Mouse (Mus musculus) midbrain, embryonic 10.5 days (tissue): ENCODE data around the gene Csf3r. TPM values are rescaled to one million over a fixed set of nuclear protein-coding genes. Genes with fewer than 3 reads are reported as not detected.

Source experiments
- DNase-seq: peaks from one replicate; pipeline ENCODE4 v3.0.0-alpha.2; 2017; ENCODE audit warnings: low spot score
- H3K27ac ChIP-seq: fragments of 300-500 bp; sonication (generic); replicated peaks from 2 replicates; pipeline ENCODE4 v1.5.1; 2016; ENCODE audit warnings: mild to moderate bottlenecking
- H3K27me3 ChIP-seq: fragments of 300-500 bp; sonication (generic); 2 replicates; pipeline ENCODE4 v1.6.1; 2016; ENCODE audit warnings: low read depth, mild to moderate bottlenecking; ENCODE audit not compliant: poor library complexity, severe bottlenecking
- H3K36me3 ChIP-seq: fragments of 300-500 bp; sonication (generic); 2 replicates; pipeline ENCODE4 v1.6.1; 2016; ENCODE audit warnings: mild to moderate bottlenecking, moderate library complexity
- H3K4me1 ChIP-seq: fragments of 300-500 bp; sonication (generic); 2 replicates; pipeline ENCODE4 v1.6.1; 2016
- H3K4me3 ChIP-seq: fragments of 300-500 bp; sonication (generic); 2 replicates; pipeline ENCODE4 v1.5.1; 2016; ENCODE audit warnings: mild to moderate bottlenecking, moderate library complexity
- H3K9me3 ChIP-seq: fragments of 300-500 bp; sonication (generic); replicated peaks from 2 replicates; pipeline ENCODE4 v1.6.1; 2016; ENCODE audit warnings: mild to moderate bottlenecking
- WGBS: fragments of 180-500 bp; shearing (Covaris S2); methylation state at CpG from one replicate; pipeline ENCODE4 v1.1.7; 2016; 5-methylcytosine and 5-hydroxymethylcytosine counted together
- polyA plus RNA-seq: library from polyadenylated mRNA; unstranded; fragments of >200 nt; fragmentation: Nextera tagmentation; extraction: Ambion mirVana; gene quantifications from 2 replicates; pipeline ENCODE4 v1.2.1, GENCODE M21; 2016

The Csf3r gene
- polyA plus RNA-seq, 1 experiment from 2014 or later = 0.48 TPM

GRCm38 (mm10) chr4:126017676-126018332, 6.5 kb upstream of the Csf3r start:
- no peaks in the 10 kb centered on the region for H3K27me3 ChIP-seq
- no peaks in the 10 kb centered on the region for H3K36me3 ChIP-seq
- no peak overlapping the region for H3K4me3 ChIP-seq
- no peak overlapping the region for H3K27ac ChIP-seq
- no peaks in the 10 kb centered on the region for H3K4me1 ChIP-seq
- H3K9me3 ChIP-seq = no peaks in the 10 kb centered on the region
- 85% methylated on average over 7 of the region's 7 CpGs for WGBS
- DNase-seq = no peak

GRCm38 (mm10) chr4:126018966-126019538, 5.3 kb upstream of the Csf3r start:
- Histone ChIP-seq H3K4me3 (no peak overlapping the region), H3K4me1 (no peaks in the 10 kb centered on the region), H3K27ac (no peak overlapping the region), H3K36me3 (no peaks in the 10 kb centered on the region), H3K9me3 (no peaks in the 10 kb centered on the region), H3K27me3 (no peaks in the 10 kb centered on the region)
- WGBS = 85% methylated on average over 11 of the region's 11 CpGs
- no peak for DNase-seq

- no peak for DNase-seq
- Histone ChIP-seq H3K27me3 (no peaks in the 10 kb centered on the region), H3K9me3 (no peaks in the 10 kb centered on the region), H3K4me1 (no peaks in the 10 kb centered on the region), H3K4me3 (no peak overlapping the region), H3K36me3 (no peaks in the 10 kb centered on the region), H3K27ac (no peak overlapping the region)
- 91% methylated on average over 5 of the region's 5 CpGs for WGBS
Measured at GRCm38 (mm10) chr4:126025801-126026200, 1.5 kb downstream of the Csf3r start.

GRCm38 (mm10) chr4:126027980-126028379, 3.6 kb downstream of the Csf3r start:
- 92% methylated on average over 3 of the region's 3 CpGs for WGBS
- no peak overlapping the region for H3K27ac ChIP-seq
- no peaks in the 10 kb centered on the region for H3K36me3 ChIP-seq
- no peaks in the 10 kb centered on the region for H3K9me3 ChIP-seq
- H3K4me3 ChIP-seq = no peak overlapping the region
- no peak for DNase-seq
- H3K27me3 ChIP-seq = no peaks in the 10 kb centered on the region
- no peaks in the 10 kb centered on the region for H3K4me1 ChIP-seq

- no peaks in the 10 kb centered on the region for H3K27me3 ChIP-seq
- no peaks in the 10 kb centered on the region for H3K36me3 ChIP-seq
- no peak overlapping the region for H3K27ac ChIP-seq
- H3K9me3 ChIP-seq = no peaks in the 10 kb centered on the region
- no peak for DNase-seq
- no peak overlapping the region for H3K4me3 ChIP-seq
- no peaks in the 10 kb centered on the region for H3K4me1 ChIP-seq
- WGBS = 83% methylated on average over 3 of the region's 3 CpGs
Measured at GRCm38 (mm10) chr4:126029042-126029441, 4.7 kb downstream of the Csf3r start.

- Histone ChIP-seq H3K27me3 (no peaks in the 10 kb centered on the region), H3K4me3 (no peak overlapping the region), H3K4me1 (no peaks in the 10 kb centered on the region), H3K27ac (no peak overlapping the region), H3K9me3 (no peaks in the 10 kb centered on the region), H3K36me3 (no peaks in the 10 kb centered on the region)
- 80% methylated on average over 5 of the region's 5 CpGs for WGBS
- no peak for DNase-seq
Measured at GRCm38 (mm10) chr4:126030705-126031104, 6.4 kb downstream of the Csf3r start.

GRCm38 (mm10) chr4:126035413-126035812, 11.1 kb downstream of the Csf3r start:
- no peak overlapping the region for H3K4me3 ChIP-seq
- no peak overlapping the region for H3K27ac ChIP-seq
- no peaks in the 10 kb centered on the region for H3K9me3 ChIP-seq
- no peaks in the 10 kb centered on the region for H3K27me3 ChIP-seq
- no peak for DNase-seq
- WGBS = 90% methylated on average over 5 of the region's 5 CpGs
- H3K4me1 ChIP-seq = no peaks in the 10 kb centered on the region
- no peaks in the 10 kb centered on the region for H3K36me3 ChIP-seq

GRCm38 (mm10) chr4:126046851-126047585, 22.7 kb downstream of the Csf3r start, which contains the start of gene Mrps15:
Gene Mrps15 (plus strand): TSS chr4:126046925.
- Histone ChIP-seq H3K9me3 (no peaks in the 10 kb centered on the region), H3K27ac (peak within 1 kb of the TSS; percentile 89), H3K4me3 (peak within 1 kb of the TSS; percentile 73), H3K4me1 (peaks cover 15% of the 10 kb centered on the region), H3K36me3 (peaks cover 33% of the 10 kb centered on the region), H3K27me3 (no peaks in the 10 kb centered on the region)
- peak; percentile 92 for DNase-seq
- under 1% methylated on average over 56 of the region's 56 CpGs for WGBS

GRCm38 (mm10) chr4:126051617-126052016, 27.3 kb downstream of the Csf3r start:
- H3K4me1 ChIP-seq = peaks cover 15% of the 10 kb centered on the region
- DNase-seq = no peak
- no peak overlapping the region for H3K27ac ChIP-seq
- 88% methylated on average over 7 of the region's 7 CpGs for WGBS
- H3K4me3 ChIP-seq = no peak overlapping the region
- no peaks in the 10 kb centered on the region for H3K9me3 ChIP-seq
- no peaks in the 10 kb centered on the region for H3K27me3 ChIP-seq
- peaks cover 78% of the 10 kb centered on the region for H3K36me3 ChIP-seq

GRCm38 (mm10) chr4:126057207-126058133, 33.1 kb downstream of the Csf3r start:
- H3K27me3 ChIP-seq = no peaks in the 10 kb centered on the region
- H3K36me3 ChIP-seq = peaks cover 43% of the 10 kb centered on the region
- whole genome bisulfite sequencing = 17% methylated on average over 19 of the region's 19 CpGs
- peaks cover 20% of the 10 kb centered on the region for H3K4me1 ChIP-seq
- H3K9me3 ChIP-seq = no peaks in the 10 kb centered on the region
- no peak for DNase-seq
- H3K4me3 ChIP-seq = peak overlapping the region; percentile 84
- peak overlapping the region; percentile 89 for H3K27ac ChIP-seq

GRCm38 (mm10) chr4:126058134-126058996, 34.0 kb downstream of the Csf3r start, which contains the start of gene Oscp1:
Gene Oscp1 (plus strand): TSS chr4:126058565.
- peaks cover 20% of the 10 kb centered on the region for H3K4me1 ChIP-seq
- under 1% methylated on average over 57 of the region's 57 CpGs for whole genome bisulfite sequencing
- peak within 1 kb of the TSS; percentile 84 for H3K4me3 ChIP-seq
- DNase-seq = peak; percentile 94
- peaks cover 34% of the 10 kb centered on the region for H3K36me3 ChIP-seq
- no peaks in the 10 kb centered on the region for H3K9me3 ChIP-seq
- H3K27me3 ChIP-seq = no peaks in the 10 kb centered on the region
- H3K27ac ChIP-seq = peak within 1 kb of the TSS; percentile 89
